Mouse (Mus musculus) 3134 (cell line): ENCODE data around the gene Sct.
A peak's percentile ranks its signal among the peaks of the same experiment; 100 is the strongest.
"Not testable (repeated sequence)": the region's sequence is repeated elsewhere in the genome, so short reads cannot be mapped to it uniquely, and the experiment has no call there.

Experiments used
- DNase-seq: peaks from one replicate; pipeline ENCODE4 v3.0.0-alpha.2; 2011; ENCODE audit warnings: low spot score; ENCODE audit not compliant: insufficient read length; ENCODE audit errors: extremely low read depth

Gene Sct

DNA sequence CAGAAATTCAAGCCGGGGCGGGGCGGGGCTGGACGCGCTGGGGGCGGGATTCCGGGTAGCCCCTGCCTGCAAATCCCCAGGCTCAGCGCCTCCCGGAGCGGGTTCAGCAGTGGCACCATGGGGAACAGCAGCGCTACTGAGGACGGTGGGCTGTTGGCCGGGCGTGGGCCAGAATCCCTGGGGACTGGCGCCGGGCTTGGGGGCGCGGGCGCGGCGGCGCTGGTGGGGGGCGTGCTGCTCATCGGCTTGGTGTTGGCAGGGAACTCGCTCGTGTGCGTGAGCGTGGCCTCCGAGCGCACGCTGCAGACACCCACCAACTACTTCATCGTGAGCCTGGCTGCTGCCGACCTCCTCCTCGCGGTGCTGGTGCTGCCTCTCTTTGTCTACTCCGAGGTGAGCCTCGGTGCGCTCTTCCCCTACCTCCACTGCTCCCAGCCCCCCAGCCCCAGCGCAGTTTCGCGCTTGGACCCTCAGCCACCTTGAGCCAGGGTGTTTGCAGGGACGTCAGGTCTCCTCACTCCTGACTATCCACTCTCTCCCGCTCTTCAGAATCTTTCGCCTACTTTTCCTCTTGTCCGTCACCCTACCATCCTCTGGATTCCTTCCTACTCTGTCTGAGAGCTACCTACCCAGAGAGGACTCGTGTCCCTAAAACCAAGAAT lies 13.1 kb upstream of the Sct start, which contains the start of gene Drd4:
Drd4 (plus strand) TSS at position 86 of the 662 bp plus-strand sequence.
- no peak for DNase-seq

DNA sequence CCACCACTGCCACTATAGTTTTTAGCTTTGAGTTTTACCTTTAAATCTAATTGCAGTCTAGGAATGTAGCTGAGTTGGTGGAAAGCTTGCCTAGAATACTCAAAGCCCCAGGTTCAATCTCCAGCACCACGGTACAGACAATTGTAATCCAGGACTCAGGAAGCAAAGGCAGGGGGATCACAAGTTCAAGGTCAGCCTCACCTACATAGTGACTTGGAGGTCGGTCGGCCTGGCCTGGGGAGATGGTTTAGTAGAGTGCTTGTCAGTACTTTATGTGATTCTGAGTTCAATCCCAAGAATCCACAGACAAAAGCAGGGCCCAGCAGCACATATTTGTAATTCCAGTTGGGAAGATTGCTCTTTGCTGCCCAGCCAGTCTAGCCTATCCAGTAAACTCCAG lies 9.1 kb upstream of the Sct start:
- no peak for DNase-seq

DNA sequence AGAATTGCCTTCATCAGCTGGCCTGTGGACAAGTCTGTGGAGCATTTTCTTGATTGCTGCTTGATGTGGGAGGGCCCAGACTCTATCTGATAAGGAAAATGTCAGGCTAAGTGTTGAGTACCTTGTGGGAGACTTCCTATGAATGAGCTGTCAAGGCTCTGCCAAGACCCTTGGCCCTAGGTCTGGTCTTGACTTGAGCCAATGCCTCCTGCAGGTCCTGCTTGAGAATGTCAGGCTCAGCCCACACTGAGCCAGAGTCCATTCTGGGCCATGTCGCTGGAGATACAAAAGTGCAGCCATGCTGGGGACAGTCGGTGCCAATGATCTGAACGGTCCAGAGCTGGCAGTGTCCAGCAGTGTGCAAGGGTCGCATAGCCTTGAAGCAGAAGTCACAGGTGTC lies 3.8 kb upstream of the Sct start:
- DNase-seq: no peak

DNA sequence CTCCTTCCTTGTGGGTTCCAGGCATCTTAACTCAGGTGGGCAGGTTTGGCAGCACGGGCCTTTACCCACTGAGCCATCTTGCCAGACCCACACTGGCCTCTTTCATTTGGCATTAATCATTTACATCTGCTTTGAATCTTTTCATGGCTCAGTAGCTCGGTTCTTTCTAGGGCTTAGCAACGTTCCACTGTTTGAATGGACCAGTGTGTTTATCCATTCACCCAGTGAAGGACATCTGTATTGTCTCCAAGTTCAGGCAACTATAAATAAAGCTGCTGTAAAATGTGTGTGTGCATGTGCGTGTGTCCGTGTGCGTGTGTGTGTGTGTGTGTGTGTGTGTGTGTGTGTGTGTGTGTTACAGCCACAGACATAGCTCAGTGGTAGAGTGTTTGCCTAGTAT lies 2.5 kb upstream of the Sct start:
- no peak for DNase-seq

DNA sequence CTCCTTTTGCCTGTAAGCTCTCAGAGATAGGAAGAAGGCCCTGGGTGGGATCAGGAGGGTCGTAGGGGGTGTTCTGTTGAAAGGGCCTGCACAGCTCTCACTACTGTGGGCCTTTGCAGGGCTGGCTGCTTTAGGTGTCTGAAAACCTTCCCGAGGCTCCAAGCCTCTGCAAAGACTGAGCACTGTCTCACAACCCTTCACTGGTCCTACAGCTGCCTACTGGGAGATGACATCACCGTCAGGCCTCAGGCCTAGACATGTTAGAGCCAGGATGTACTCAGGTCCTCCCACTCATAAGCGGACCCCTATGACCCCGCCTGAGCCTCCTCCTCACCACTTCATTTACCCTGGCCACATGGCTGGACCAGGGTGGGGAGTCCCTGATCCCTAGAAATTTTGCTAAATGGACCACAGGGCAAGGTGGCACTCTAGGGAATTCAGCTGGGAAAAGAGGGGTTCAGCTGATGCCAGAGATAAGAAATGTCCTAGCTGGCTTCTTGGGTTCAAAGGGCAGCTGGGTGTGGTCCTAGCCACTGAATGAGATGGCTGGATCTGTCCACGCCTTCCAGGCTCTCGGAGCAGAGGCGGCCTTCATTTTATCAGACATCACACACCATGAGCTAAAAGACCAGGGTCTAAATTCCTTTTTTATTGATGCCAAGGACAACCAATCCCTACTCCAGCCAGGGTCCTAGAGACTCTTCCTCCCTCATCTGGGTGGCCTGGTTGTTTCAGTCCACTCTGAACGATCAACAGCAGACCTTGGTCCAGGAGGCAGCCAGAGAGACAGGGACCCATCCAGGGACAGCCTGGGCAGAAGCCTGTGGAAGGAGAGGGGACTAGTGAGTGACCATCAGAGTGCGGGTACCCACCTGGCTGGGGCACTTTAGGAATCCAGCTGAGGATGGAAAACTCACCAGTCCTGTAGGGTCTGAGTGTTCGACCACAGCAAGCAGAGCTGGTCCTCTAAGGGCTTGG lies 943 bp downstream of the Sct start:
- DNase-seq: no peak

DNA sequence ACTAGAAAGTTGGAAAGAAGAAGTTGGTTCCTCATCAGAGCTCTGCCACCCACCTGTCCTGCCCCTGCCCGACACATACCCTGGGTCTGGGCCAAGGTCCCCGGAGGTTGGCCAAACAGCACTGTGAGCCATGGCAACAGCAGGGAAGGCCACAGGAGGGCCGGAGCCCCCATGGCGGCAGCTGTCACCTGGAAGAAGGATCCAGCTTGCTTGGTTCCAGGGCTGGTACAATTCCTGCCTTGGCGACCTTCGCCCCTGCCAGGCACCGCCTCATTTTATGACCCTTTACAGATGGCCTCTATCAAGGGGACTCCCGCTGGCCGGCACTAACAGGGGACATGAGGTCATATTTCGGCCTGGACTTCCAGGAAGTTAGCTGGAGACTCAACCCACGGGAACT lies 2.4 kb downstream of the Sct start, which contains the start of gene Cdhr5:
Cdhr5 (minus strand) TSS at position 241 of the 400 bp plus-strand sequence.
- DNase-seq: no peak

DNA sequence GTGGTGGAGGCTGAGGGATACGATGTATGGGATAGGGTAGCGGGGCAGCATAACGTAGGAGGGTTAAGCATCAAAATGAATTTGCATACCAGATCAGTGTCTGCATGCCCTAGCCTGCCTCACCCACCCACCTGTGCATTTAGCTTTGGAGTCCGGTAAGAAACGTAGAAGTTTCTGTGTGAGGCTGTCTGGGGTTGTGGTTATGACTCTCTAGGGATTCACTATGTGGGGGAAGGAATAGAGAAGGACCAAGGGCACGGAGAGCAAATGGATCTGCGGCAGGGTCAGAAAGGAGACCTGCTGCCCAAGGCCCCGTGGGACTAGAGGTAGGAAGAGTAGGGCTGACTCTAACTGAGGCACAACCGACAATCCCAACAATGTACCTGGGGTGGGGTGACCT lies 3.6 kb downstream of the Sct start:
- no peak for DNase-seq

DNA sequence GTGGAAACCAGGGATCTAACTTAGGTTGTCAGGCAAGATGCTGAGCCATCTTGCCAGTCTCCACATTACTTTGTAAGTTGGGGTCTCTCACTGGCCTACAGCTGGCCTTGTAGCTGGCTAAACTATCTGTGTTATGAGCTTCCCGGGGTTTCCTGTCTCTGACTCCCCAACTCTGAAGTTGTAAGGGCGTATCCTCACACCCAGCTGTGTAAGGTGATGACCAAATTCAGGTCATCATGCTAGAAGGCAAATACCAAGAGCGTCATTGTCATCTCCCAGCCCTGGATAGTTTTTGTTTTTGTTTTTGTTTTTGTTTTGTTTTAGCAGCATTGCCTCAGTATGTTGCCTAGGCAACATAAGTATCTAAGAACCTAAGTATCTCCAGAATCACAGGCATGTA lies 8.3 kb downstream of the Sct start:
- no peak for DNase-seq

DNA sequence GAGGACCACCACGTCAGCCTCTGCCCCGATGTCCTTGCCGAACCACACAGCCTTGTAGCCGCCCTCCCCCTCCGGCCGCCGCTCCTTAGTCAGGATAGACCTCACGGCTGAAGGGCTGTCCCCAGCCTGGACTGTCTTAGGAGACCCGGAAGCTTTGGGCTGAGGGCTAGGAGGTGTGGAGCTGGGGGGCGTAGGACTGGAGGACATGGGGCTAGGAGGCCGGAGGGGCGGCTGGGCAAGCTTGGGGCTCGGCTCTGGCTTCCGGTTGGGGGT lies 9.7 kb downstream of the Sct start:
- no peak for DNase-seq

DNA sequence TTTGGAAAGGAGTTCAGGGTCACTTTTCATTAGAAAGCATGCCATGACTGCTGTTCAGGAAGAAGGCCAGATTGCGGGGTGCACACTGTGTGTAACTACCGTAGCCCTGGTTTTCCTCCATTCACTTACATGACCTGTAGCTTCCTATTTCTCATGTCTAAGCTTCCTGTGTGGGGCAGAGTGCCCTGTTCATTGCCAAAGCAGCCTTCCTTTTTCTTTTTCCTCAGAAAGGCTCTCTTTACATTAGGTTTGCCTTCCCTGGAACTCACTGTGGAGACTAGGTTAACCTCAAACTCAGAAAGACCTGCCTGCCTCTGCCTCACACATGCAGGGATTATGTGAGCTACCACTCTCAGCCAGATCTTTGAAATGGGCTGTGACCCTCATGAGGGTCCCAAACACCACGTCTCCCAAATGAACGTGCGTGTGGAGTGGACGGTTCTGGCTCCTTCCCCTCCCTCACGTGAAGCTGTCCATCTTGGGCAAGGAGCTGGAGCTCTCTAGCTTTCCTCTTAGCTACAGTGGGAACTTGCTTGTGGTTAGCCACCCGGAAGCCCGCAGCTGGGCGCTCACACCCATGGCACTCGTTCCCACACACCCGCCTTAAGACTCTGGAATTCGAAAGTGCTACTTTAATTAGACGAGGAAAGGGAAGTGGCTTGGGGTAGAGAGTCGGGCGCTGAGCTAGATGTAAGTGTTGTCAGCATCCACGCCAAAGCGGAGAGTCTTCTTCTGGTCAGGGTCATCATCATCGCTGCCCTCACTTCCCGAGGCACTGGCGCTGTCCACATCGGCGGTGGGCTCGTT lies 10.3 kb downstream of the Sct start:
- no peak for DNase-seq

DNA sequence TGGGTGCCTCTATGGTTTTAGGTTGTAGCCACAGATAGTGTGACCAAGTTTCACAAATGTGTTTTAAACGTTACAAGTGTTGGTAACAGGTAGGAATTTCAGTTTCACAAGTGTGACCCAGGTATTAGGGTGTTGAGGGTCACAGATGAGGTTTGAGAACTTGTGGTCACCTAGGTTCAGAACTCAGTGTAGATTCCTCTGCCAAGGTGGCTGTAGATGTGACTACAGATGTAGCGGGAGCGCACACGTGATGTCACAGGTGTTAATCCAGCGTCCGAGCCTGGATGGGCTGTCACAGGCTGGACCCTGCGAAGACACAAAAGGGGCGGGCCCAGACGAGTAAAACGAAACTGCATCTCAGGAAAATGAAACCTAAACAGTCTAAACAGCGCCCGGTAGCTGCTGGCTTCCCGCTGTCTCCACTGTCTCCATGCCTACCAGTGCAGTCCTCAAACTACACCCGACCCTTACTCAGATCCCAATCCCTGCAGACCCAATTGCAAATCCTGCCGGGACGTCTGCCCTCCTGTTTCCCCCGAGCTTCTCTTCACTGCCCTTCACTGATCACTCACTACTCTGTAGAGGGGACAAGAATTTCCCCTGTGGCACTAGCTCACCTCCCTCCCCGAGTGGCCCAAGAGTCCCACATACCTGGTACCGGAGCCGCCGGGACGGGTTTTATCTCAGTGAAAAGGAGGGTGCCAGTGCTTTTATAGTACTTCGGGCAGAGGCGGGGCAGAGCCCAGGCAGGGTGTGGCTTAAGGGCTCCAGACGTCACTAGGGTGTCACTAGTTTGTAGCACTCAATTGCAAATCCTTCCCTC lies 13.0 kb downstream of the Sct start, which contains the start of gene Irf7:
Irf7 (minus strand) TSS at position 743 of the 823 bp plus-strand sequence.
- peak; percentile 67 for DNase-seq

DNA sequence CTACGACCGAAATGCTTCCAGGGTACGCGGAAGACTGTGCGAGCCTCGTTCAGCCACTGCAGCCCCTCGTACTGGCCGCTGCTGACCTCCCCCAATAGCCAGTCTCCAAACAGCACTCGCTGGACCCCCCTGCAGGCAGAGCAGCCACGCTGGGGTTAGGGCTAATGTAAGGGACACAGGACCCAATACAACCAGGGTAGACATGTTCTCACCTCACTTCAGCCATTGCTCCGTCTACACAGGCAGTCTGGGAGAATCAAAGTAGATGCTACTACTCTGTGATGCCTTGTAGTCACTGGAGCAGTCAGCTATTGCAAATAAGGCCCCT lies 13.6 kb downstream of the Sct start:
- no peak for DNase-seq

DNA sequence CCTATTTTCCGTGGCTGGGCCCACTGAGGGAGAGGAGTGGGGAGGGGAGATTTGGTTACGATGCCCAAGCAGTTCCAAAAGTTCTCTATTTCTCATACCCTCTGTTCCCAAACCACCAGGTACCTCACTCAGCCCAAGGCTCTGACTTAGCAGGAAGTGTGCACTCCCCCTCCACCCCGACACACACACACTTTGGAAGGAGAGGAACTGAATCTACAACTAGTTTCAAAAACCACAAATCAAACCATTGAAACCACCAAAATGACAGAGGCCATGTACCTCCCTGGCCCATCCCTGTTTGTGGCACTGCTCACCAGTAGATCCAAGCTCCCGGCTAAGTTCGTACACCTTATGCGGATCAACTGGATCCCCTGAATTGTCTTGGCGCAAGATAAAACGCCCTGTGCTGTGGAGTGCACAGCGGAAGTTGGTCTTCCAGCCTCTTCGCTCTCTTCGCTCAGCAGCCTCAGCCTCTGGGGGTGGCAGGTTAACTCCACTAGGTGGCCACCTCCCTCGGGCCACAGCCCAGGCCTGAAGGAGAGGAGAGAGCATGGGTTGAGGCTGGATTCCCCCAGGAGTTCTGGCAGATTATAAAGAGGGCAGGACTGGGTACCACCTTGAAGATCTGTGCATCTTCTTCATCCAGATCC lies 14.0 kb downstream of the Sct start:
- DNase-seq: no peak

DNA sequence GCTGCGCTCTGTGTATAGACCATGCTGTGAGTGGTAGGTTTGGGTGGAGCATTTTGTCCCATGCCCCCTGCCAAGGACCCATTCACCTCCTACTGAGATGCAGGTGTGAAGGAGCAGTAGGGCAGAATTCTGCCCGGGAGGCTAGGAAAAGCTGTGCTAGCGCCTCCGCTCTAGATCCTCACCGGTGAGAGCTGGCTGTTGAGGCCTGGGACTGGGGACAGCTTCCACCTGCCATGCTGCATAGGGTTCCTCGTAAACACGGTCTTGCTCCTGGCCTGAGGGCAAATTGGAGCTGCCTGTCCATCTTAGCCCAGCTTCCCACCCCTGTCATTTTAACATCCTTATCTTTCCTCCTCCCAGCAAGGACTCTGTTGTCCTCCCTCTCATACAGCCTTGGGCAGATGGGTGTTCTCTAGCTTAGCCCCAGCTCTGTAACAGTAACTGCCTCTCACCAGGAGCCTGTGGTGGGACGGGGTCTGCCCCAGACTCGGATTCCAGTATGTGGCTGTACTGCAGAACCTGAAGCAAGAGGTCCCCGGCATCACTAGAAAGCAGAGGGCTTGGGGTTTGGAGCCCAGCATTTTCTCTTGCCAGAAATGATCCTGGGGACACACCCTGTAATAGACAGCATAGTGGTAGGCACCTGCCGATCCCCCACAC lies 14.8 kb downstream of the Sct start:
- no peak for DNase-seq

DNA sequence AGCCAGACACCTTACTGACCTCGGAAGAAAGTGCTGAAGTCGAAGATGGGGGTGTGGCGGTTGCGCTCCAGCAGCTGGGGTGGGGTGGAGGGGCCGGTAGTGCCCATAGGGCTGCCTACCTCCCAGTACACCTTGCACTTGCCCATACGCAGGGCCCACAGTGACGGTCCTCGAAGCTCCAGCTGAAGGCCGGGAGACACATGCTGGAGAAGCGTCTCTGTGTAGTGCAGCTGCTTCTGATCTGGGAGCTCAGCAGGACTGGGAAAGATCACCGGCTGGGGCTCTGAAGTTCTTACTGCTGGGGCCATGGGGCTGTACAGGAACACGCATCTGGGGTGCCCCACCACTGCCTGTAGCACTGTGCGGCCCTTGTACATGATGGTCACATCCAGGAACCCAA lies 15.3 kb downstream of the Sct start:
- no peak for DNase-seq

DNA sequence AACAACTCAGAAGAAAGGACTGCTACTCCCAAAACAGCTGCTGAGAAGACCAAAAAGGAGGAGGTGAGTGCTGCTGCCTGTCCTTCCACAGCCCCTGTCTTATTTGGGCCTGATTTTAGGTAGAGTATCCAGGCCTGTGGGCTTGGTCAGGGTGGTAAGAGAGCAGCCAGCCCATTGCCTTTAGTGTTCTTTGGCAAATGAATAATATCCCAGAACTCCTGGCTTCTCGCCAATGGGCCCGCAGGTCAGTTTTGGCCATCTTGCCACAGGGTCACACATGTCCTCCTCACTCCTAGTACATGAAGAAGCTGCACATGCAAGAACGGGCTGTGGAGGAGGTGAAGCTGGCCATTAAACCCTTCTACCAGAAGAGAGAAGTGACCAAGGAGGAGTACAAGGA lies 17.5 kb downstream of the Sct start:
- DNase-seq: no peak

DNA sequence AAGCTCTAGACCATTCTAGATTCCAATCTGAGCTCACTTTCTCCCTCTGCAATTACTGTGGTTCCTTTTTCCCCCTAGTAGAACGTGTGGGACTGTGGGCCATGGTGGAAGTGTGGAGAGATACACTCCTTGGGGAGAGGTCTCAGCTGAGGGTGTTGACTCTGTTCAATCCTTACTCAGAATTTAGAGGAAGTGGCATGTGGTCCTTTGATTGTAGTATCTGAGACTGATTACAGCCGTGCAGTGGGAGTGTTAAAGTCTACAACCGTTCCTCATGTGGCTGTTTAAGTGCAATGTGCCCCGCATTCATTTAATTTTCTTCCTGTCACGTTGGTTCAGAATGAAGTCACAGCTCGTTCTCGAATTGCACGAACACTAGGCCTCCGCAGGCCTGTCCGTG lies 22.8 kb downstream of the Sct start:
- DNase-seq: no peak

DNA sequence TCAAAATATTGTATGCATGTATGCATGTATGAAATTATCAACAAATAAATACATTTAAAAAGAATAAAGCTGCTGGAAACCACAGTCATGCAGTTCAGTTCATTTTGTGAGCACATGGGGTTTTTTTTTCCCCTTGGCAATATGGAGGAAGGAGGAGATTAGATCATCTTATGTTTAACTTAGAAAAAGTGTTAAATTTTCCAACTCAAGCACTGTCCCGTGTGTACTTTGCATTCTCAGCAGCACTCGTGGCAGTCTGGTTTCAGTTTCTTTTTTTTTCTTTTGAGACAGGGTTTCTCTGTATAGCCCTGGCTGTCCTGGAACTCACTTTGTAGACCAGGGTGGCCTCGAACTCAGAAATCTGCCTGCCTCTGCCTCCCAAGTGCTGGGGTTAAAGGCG lies 28.4 kb downstream of the Sct start:
- not testable (repeated sequence) for DNase-seq

DNA sequence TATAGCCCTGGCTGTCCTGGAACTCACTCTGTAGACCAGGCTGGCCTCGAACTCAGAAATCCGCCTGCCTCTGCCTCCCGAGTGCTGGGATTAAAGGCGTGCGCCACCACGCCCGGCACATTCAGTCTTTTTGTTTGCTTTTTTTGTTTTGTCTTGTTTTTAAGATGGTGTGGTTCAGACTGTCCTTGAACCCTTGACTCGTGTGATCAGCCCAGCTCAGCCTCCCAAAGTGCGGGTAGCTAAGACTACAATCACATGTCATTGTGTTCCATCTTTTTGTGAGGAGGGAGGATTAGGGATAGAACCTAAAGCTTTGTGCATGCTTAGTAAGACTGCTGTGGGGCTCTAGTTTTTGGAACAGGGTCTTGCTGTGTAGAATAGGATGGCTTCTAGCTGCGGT lies 47.4 kb downstream of the Sct start:
- no peak for DNase-seq

DNA sequence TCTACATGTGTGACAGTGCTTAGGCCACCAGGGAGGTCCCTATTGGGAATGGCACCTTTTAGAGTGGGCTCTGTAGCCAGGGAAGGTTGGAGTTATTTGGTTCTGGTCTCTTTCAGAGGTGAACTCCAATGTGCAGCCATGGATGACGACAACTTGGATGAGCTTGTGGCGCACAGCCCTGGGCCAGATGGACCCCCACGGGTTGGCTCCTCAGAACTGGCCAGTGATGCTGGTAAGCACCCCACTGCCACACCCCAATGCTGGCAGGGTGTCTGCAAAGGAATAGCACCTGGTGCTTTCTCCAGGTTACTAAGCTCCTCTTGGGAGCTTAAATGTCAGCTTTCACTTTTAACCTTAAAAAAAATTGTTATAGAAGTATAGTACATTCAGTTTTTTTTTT lies 47.8 kb downstream of the Sct start:
- no peak for DNase-seq
